Mouse (Mus musculus): Measurements from ENCODE around the gene Acot8. TPM values are rescaled to one million over a fixed set of nuclear protein-coding genes. Genes with fewer than 3 reads are reported as not detected.
A peak's percentile ranks its signal among the peaks of the same experiment; 100 is the strongest.
"Not testable (repeated sequence)": the region's sequence is repeated elsewhere in the genome, so short reads cannot be mapped to it uniquely, and the experiment has no call there.

Gene Acot8
- polyA plus RNA-seq, 1 experiment from 2014 or later, result 16.5 TPM

DNA sequence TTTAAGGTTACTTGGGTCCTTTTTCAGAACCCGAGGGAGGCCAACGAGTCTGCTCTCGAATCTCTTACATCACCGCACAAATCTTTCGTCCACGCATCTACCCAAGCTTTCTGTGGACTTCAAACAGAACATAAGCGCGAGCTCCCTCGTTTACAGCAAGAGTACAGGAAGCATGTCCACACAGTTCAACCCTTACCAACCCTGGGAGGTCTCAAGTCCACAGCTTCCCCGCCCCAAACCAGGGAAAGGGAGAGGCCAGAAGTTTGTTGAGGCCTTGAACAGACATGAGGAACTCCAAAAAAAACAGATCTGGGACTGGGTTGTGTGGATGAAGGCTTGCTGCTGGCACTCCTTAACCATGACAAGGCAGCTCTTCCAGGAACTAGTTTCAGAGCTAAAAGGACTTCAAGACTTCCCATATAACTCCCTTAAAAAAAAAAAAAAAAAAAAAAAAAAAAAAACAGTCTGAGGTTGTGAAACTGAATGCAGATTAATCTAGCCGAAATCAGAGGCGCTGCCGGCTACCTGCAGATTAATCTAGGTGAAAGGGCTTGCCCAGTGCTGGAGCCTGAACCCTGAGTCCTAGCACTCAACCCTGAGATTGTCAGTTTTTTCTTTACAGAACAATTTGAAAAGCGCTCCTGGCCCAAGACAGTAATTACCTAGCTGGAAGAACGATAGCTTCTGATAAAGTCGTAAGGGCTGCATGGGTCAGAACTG is 1.3 kb downstream of the Acot8 start:
- DNase-seq (ENCODE audit: low spot score), result no peak
- Histone ChIP-seq H3K4me1 (replicated peaks) (peaks cover 27% of the 10 kb centered on the region), H3K4me3 (peak overlapping the region; percentile 85), H3K9me3 (no peaks in the 10 kb centered on the region), H3K27ac (no peak overlapping the region), H3K27me3 (ENCODE audit: insufficient read depth, poor library complexity, severe bottlenecking) (no peaks in the 10 kb centered on the region), H3K36me3 (peaks cover 45% of the 10 kb centered on the region)
- WGBS, result 95% methylated on average over 16 of the region's 16 CpGs

DNA sequence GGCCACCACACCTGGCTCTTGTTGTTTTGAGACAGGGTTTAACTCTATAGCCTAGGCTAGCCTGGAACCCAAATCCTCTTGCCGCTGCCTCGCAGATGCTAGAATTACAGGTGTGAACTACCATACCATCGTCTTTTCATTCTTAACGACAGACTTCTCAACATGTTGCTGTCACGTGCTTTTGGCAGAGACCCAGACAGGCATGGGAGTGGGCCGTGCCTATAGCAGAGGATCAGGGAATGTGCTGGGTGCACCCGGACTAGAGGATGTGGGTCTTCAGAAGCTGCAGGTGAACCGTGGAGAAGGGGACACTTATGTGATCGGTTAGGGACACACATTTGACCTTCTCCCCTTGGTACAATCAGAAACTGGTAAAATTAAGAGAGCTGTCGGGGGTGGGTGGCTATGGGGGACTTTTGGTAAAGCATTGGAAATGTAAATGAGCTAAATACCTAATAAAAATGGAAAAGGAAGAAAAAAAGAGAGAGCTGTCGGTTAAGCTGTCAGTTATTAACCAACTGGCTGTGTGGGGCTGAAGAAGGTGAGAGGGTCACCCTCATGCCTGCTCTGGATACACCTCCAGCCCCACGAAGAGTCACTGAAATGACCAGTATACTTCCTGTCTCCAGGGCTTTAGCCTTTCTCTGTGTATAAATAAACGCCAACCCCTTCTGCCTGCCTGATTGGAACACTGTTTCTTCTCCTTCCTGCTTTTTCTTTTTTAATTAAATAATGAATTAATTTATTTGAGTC is 4.3 kb downstream of the Acot8 start:
- Histone ChIP-seq H3K27ac (no peak overlapping the region), H3K36me3 (peaks cover 73% of the 10 kb centered on the region), H3K4me3 (no peak overlapping the region), H3K4me1 (replicated peaks) (peaks cover 18% of the 10 kb centered on the region), H3K27me3 (ENCODE audit: insufficient read depth, poor library complexity, severe bottlenecking) (no peaks in the 10 kb centered on the region), H3K9me3 (no peaks in the 10 kb centered on the region)
- 91% methylated on average over 13 of the region's 13 CpGs for WGBS
- no peak for DNase-seq (ENCODE audit: low spot score)

DNA sequence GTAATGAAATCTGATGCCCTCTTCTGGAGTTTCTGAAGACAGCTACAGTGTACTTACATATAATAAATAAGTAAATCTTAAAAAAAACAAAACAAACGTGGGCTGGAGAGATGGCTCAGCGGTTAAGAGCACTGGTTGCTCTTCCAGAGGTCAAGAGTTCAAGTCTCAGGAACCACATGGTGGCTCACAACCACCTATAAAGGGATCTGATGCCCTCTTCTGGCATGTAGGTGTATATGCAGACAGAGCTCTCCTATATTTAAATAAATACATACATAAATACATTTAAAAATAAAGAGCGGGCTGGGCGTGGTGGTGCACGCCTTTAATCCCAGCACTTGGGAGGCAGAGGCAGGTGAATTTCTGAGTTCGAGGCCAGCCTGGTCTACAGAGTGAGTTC is 6.1 kb downstream of the Acot8 start:
- H3K9me3 ChIP-seq; H3K4me1 ChIP-seq (replicated peaks); H3K27ac ChIP-seq; DNase-seq (ENCODE audit: low spot score); H3K4me3 ChIP-seq; H3K27me3 ChIP-seq (ENCODE audit: insufficient read depth, poor library complexity, severe bottlenecking): not testable (repeated sequence)
- peaks cover 89% of the 10 kb centered on the region for H3K36me3 ChIP-seq
- 84% methylated on average over 6 of the region's 6 CpGs for WGBS

DNA sequence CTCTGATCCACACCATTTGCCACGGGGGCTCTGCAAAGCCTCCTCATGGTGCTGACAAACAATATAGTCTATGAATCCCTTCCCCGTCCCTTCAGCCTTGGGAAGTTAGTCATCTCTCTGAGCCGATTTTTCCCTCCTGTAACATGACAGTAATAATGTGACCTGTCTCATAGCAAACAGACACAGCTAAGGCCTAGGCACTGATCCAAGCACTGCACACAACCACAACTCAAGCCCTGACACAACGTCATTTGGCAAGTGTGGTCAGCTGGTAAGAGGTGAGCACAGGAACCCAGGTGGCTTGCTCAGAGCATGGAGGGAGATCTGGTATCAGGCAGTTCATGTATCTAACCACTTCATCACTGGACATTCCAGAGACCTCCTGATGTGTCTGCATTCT is 8.8 kb downstream of the Acot8 start:
- Histone ChIP-seq H3K4me1 (replicated peaks) (no peaks in the 10 kb centered on the region), H3K4me3 (no peak overlapping the region), H3K27me3 (ENCODE audit: insufficient read depth, poor library complexity, severe bottlenecking) (no peaks in the 10 kb centered on the region), H3K27ac (no peak overlapping the region), H3K36me3 (peaks cover 95% of the 10 kb centered on the region), H3K9me3 (no peaks in the 10 kb centered on the region)
- no peak for DNase-seq (ENCODE audit: low spot score)
- WGBS, result 90% methylated on average over 4 of the region's 4 CpGs

DNA sequence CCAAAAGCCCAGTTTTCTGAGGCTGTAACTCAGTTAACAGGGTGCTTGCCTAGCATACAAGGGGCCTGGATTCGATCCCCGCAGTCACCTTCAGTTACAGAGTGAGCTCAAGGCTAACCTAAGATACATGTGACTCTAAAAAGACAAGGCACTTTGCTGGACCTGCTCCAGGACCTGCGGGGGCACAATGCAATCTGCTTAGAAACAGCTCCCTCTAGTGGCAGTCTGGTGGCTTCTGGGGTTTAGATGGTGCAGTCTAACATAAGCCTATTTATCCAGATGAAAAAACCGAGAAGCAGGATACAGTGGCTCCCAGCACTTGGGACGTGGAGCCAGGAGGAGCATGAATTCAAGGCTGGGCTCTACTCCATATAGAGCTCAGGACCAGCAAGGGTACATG is 10.4 kb downstream of the Acot8 start:
- DNase-seq (ENCODE audit: low spot score), result peak; percentile 80
- WGBS, result 43% methylated on average over 5 of the region's 5 CpGs
- no peak overlapping the region for H3K4me3 ChIP-seq
- no peaks in the 10 kb centered on the region for H3K27me3 ChIP-seq (ENCODE audit: insufficient read depth, poor library complexity, severe bottlenecking)
- H3K36me3 ChIP-seq, result peaks cover 93% of the 10 kb centered on the region
- H3K4me1 ChIP-seq (replicated peaks), result no peaks in the 10 kb centered on the region
- no peak overlapping the region for H3K27ac ChIP-seq
- no peaks in the 10 kb centered on the region for H3K9me3 ChIP-seq

DNA sequence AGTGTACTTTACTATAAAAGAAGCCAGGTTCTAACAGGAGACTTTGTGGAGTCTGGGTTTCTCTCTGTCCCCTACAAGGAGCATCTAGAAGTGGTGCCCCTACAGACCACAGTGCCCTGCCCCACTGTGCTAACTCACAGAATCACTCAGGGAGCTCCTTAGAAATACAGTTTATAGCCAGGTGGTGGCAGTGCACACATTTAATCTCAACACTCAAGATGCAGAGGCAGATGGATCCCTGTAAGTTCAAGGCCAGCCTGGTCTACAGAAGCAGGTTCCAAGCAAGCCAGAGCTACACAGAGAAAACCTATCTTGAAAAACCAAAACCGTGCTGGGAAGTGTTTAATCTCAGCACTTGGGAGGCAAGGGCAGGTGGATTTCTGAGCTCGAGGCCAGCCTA is 10.9 kb downstream of the Acot8 start:
- H3K36me3 ChIP-seq, result peaks cover 91% of the 10 kb centered on the region

DNA sequence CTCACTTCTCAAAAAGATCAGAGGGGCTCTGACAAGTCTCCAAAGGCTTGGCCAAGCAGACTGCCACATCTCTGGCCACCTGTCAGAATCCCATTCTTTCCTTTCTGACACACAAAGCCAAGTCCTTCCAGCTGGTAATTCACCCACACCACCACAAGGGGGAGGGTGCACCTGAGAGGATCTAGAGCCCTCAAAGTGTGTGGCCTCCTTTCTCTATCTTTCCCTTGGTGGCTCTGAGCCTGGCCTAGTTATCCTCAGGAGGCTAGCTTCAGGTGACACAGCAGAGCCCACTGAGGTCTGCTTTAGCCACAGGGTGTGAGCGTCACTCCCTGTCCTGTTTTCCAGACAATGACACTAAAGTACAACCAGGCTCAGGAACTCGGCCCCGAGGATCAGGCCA is 11.4 kb downstream of the Acot8 start:
- WGBS, result 87% methylated on average over 3 of the region's 3 CpGs
- Histone ChIP-seq H3K4me1 (replicated peaks) (peaks cover 8% of the 10 kb centered on the region), H3K4me3 (no peak overlapping the region), H3K9me3 (no peaks in the 10 kb centered on the region), H3K27me3 (ENCODE audit: insufficient read depth, poor library complexity, severe bottlenecking) (no peaks in the 10 kb centered on the region), H3K36me3 (peaks cover 91% of the 10 kb centered on the region), H3K27ac (no peak overlapping the region)
- DNase-seq (ENCODE audit: low spot score), result peak; percentile 63

More for the DNA sequence above, 10.9 kb downstream of the Acot8 start:
- DNase-seq (ENCODE audit: low spot score), result no peak
- Histone ChIP-seq H3K4me1 (replicated peaks) (peaks cover 3% of the 10 kb centered on the region; the same call in 1 of the 2 replicates), H3K27me3 (ENCODE audit: insufficient read depth, poor library complexity, severe bottlenecking) (no peaks in the 10 kb centered on the region), H3K4me3 (no peak overlapping the region; the same call in 1 of the 2 replicates), H3K9me3 (no peaks in the 10 kb centered on the region), H3K27ac (no peak overlapping the region)
- 87% methylated on average over 2 of the region's 2 CpGs for WGBS

DNA sequence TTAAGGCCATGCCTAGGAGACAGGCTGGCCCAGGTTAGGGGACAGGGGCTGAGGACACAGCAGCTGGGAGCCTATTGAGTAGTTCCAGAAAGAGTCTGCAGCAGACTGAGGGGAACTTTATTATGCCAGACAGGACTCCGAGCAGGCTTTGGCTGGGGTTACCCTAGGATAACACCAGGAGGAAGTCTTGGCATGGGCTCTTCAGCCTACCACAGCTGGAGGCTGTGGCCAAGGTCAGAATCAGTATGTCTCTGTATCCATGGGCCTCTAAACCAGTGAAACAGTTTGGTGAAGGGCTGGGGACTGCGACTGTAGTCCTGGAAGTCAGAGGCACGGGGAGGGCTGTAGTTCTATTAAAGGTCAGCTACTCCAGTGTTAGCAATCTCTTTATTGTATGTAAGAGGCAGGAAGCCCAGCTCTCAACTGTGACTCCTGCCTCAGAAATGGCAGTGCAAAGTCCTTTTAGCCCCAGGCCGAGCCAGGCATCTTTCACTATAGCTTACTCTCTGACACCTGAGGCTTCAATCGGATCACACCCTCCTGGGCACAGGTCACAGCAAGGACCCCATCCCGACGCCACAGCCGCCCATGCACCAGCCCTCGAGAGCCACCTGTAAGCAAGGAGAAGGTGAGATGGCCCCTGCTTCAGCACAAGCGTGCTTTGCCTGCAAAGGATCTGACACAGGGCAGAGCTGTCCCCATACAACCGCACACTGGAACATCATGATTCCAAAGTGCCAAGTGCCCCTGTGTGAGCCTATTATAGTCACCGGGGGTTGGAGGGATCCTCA is 12.1 kb downstream of the Acot8 start:
- H3K27ac ChIP-seq, result no peak overlapping the region
- 93% methylated on average over 12 of the region's 12 CpGs for WGBS
- H3K4me1 ChIP-seq (replicated peaks), result peaks cover 10% of the 10 kb centered on the region

DNA sequence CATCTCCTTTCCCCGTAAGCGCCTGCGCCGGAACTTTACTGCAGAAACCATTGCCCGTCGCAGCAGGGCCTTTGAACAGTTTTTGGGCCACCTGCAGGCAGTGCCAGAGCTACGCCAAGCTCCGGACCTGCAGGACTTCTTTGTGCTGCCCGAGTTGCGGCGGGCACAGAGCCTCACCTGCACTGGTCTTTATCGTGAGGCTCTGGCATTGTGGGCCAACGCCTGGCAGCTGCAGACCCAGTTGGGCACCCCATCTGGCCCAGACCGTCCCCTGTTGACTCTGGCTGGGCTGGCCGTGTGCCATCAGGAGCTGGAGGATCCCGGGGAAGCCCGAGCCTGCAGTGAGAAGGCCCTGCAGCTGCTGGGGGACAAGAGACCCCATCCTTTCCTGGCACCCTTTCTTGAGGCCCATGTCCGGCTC is 12.8 kb downstream of the Acot8 start:
- Histone ChIP-seq H3K4me3 (no peak overlapping the region), H3K27me3 (ENCODE audit: insufficient read depth, poor library complexity, severe bottlenecking) (peaks cover 4% of the 10 kb centered on the region; the same call in 1 of the 2 replicates), H3K36me3 (peaks cover 79% of the 10 kb centered on the region), H3K9me3 (no peaks in the 10 kb centered on the region), H3K4me1 (replicated peaks) (peaks cover 12% of the 10 kb centered on the region), H3K27ac (no peak overlapping the region)
- DNase-seq (ENCODE audit: low spot score), result no peak
- WGBS, result 92% methylated on average over 18 of the region's 18 CpGs

More for the DNA sequence above, 12.1 kb downstream of the Acot8 start:
- no peaks in the 10 kb centered on the region for H3K27me3 ChIP-seq (ENCODE audit: insufficient read depth, poor library complexity, severe bottlenecking)
- H3K4me3 ChIP-seq, result no peak overlapping the region
- H3K9me3 ChIP-seq, result no peaks in the 10 kb centered on the region
- no peak for DNase-seq (ENCODE audit: low spot score)
- peaks cover 84% of the 10 kb centered on the region for H3K36me3 ChIP-seq

DNA sequence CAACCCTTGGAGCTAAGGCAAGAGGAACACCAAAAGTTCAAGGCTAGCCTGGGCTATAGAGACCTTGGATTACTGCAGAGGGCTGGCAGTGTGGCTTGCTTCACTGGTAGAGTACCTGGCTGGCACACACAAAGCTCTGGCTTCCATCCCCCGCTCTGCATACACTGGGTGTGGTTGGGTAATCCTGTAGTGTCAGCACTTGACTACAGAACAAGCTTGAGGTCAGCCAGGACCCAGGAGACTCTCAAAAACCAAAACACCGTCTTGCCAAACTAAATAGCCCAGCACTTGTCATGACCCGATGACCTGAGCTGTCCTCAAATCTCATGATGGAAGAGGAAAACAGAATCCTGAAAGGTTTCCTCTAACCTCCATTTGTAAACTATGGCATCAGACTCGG is 14.2 kb downstream of the Acot8 start:
- no peaks in the 10 kb centered on the region for H3K9me3 ChIP-seq
- WGBS, result 83% methylated on average over 4 of the region's 4 CpGs
- no peak for DNase-seq (ENCODE audit: low spot score)
- peaks cover 7% of the 10 kb centered on the region; the same call in 1 of the 2 replicates for H3K27me3 ChIP-seq (ENCODE audit: insufficient read depth, poor library complexity, severe bottlenecking)
- H3K27ac ChIP-seq, result no peak overlapping the region
- peaks cover 26% of the 10 kb centered on the region for H3K4me1 ChIP-seq (replicated peaks)
- H3K36me3 ChIP-seq, result peaks cover 65% of the 10 kb centered on the region
- H3K4me3 ChIP-seq, result no peak overlapping the region

DNA sequence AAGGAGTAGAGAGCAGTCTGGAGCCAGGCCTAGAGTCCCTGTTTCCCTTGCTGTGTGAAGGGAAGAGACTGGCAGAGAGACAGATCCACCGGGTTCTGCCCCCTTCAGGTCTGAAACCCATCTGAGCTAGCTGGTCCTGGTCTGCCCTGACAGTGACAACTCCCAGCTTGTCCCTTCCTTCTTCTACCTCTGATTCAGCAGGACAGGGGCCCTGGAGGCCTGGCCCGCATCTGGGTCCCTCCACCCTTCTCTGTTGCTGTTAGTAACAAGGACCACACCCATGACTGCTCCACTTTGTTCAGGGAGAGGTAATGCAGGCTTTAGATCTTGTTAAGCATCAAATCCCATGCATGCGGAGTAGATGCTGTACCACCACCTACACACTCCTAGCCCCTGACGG is 16.3 kb downstream of the Acot8 start:
- Histone ChIP-seq H3K27ac (no peak overlapping the region), H3K4me3 (no peak overlapping the region), H3K9me3 (no peaks in the 10 kb centered on the region), H3K4me1 (replicated peaks) (peaks cover 35% of the 10 kb centered on the region), H3K27me3 (ENCODE audit: insufficient read depth, poor library complexity, severe bottlenecking) (peaks cover 7% of the 10 kb centered on the region; the same call in 1 of the 2 replicates), H3K36me3 (peaks cover 47% of the 10 kb centered on the region)
- 70% methylated on average over 4 of the region's 4 CpGs for WGBS
- DNase-seq (ENCODE audit: low spot score), result no peak

DNA sequence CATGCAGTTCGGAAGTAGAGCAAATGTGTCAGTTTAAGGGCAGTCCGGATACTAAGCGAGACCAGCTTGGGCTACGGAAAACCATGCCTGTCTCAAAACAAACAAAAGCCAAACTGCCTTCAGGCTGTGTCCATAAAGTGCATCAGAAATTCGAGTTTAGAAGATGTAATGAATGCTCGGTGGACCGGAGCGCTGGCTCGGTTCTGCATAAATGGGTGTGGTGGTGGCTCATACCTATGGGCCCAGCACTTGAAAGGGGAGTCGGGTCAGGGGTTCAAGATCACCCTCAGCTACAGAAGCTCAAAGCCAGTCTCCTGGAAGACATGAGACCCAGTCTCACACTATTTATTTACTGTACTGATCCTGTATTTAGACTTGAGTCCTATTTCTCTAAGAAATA is 16.9 kb downstream of the Acot8 start:
- Histone ChIP-seq H3K9me3 (no peaks in the 10 kb centered on the region), H3K27ac (no peak overlapping the region), H3K27me3 (ENCODE audit: insufficient read depth, poor library complexity, severe bottlenecking) (peaks cover 7% of the 10 kb centered on the region; the same call in 1 of the 2 replicates), H3K4me3 (no peak overlapping the region), H3K4me1 (replicated peaks) (peaks cover 35% of the 10 kb centered on the region), H3K36me3 (peaks cover 41% of the 10 kb centered on the region)
- no peak for DNase-seq (ENCODE audit: low spot score)
- WGBS, result 86% methylated on average over 10 of the region's 10 CpGs

Data from hindbrain, embryonic 10.5 days (tissue).